Mouse (Mus musculus) CH12.LX (cell line): Measurements from ENCODE around the gene Cfap61. TPM values are rescaled to one million over a fixed set of nuclear protein-coding genes. Genes with fewer than 3 reads are reported as not detected.

Experiments
- DNase-seq: peaks from one replicate; pipeline ENCODE4 v3.0.0-alpha.2; 2013; ENCODE audit errors: extremely low read depth
- H3K27ac ChIP-seq: 2 replicates; pipeline ENCODE4 v1.5.1; 2012; ENCODE audit warnings: low read depth, mild to moderate bottlenecking, control low read depth, moderate library complexity; ENCODE audit not compliant: insufficient read depth
- H3K27me3 ChIP-seq: replicated peaks from 2 replicates; pipeline ENCODE3; 2012; ENCODE audit warnings: inconsistent platforms
- H3K36me3 ChIP-seq, 2 experiments: replicated peaks in 1 of 2; 2 replicates each; pipeline versions ENCODE3 to v1.6.1; 2012; ENCODE audit warnings: inconsistent platforms in 1 of 2, low read length in 1 of 2, mild to moderate bottlenecking in 1 of 2, mixed read lengths in 1 of 2, moderate library complexity in 1 of 2; ENCODE audit not compliant: control insufficient read depth in 1 of 2, insufficient read depth in 1 of 2
- H3K4me1 ChIP-seq, 2 experiments: 2 replicates each; pipeline ENCODE4 v1.6.1; 2012; ENCODE audit warnings: inconsistent platforms in 1 of 2, moderate library complexity in 1 of 2; ENCODE audit not compliant: insufficient read depth in 2 of 2, control insufficient read depth in 1 of 2
- H3K4me2 ChIP-seq: 2 replicates; pipeline ENCODE4 v1.6.1; 2012; ENCODE audit warnings: low read depth, mild to moderate bottlenecking, control low read depth; ENCODE audit not compliant: poor library complexity, insufficient read depth, severe bottlenecking
- H3K4me3 ChIP-seq, 3 experiments: fragments of 150-350 bp in 1 of 3; sonication (generic) in 1 of 3; replicated peaks in 1 of 3; 2 replicates each; pipeline versions ENCODE3 to v1.5.1; 2011 to 2012; ENCODE audit warnings: low read depth in 2 of 3, low read length in 2 of 3, mild to moderate bottlenecking in 2 of 3, moderate library complexity in 2 of 3, control low read depth in 1 of 3, improper control_type of control experiment in 1 of 3, inconsistent platforms in 1 of 3, mixed read lengths in 1 of 3; ENCODE audit not compliant: poor library complexity in 1 of 3
- H3K79me2 ChIP-seq: replicated peaks from 2 replicates; pipeline ENCODE4 v1.6.1; 2012; ENCODE audit warnings: mild to moderate bottlenecking, moderate library complexity; ENCODE audit not compliant: control insufficient read depth, poor library complexity, insufficient read depth, severe bottlenecking; ENCODE audit errors: extremely low read depth
- H3K9ac ChIP-seq: 2 replicates; pipeline ENCODE4 v1.6.1; 2012; ENCODE audit warnings: low read depth, mild to moderate bottlenecking, control low read depth, moderate library complexity; ENCODE audit not compliant: insufficient read depth
- H3K9me3 ChIP-seq: replicated peaks from 2 replicates; pipeline ENCODE3; 2012; ENCODE audit warnings: low read length, inconsistent platforms, mixed read lengths
- BHLHE40 ChIP-seq: IDR thresholded peaks from 2 replicates; pipeline ENCODE4 v1.6.1; 2011; ENCODE audit warnings: mild to moderate bottlenecking, low read depth, low read length, improper control_type of control experiment
- CHD1 ChIP-seq: IDR thresholded peaks from 2 replicates; pipeline ENCODE4 v1.6.1; 2012; ENCODE audit warnings: low read depth, low read length, improper control_type of control experiment, inconsistent platforms
- CHD2 ChIP-seq: IDR thresholded peaks from 2 replicates; pipeline ENCODE4 v1.6.1; 2011; ENCODE audit warnings: low read length, improper control_type of control experiment
- E2F4 ChIP-seq: IDR thresholded peaks from 2 replicates; pipeline ENCODE4 v1.6.1; 2011; ENCODE audit warnings: low read depth, low read length, improper control_type of control experiment; ENCODE audit not compliant: insufficient replicate concordance
- ELF1 ChIP-seq: IDR thresholded peaks from 2 replicates; pipeline ENCODE4 v1.6.1; 2014; ENCODE audit warnings: low read depth, mild to moderate bottlenecking, inconsistent platforms, low read length, improper control_type of control experiment
- EP300 ChIP-seq: IDR thresholded peaks from 2 replicates; pipeline ENCODE4 v1.6.1; 2011; ENCODE audit warnings: low read length, improper control_type of control experiment
- ETS1 ChIP-seq: conservative IDR thresholded peaks from 2 replicates; pipeline ENCODE4 v1.6.1; 2012; ENCODE audit warnings: low read depth, mild to moderate bottlenecking, inconsistent platforms, low read length, improper control_type of control experiment, moderate library complexity
- HCFC1 ChIP-seq: IDR thresholded peaks from 2 replicates; pipeline ENCODE4 v1.6.1; 2012; ENCODE audit warnings: low read depth, mild to moderate bottlenecking, inconsistent platforms, low read length, improper control_type of control experiment
- IRF4 ChIP-seq: IDR thresholded peaks from 2 replicates; pipeline ENCODE4 v1.6.1; 2014; ENCODE audit warnings: low read depth, mild to moderate bottlenecking, inconsistent platforms, low read length, improper control_type of control experiment
- JUN ChIP-seq: IDR thresholded peaks from 2 replicates; pipeline ENCODE4 v1.6.1; 2011; ENCODE audit warnings: low read depth, mild to moderate bottlenecking, low read length, improper control_type of control experiment, moderate library complexity; ENCODE audit not compliant: insufficient read depth
- MAZ ChIP-seq: IDR thresholded peaks from 2 replicates; pipeline ENCODE4 v1.6.1; 2012; ENCODE audit warnings: low read depth, mild to moderate bottlenecking, inconsistent platforms, low read length, improper control_type of control experiment, moderate library complexity
- MYC ChIP-seq: IDR thresholded peaks from 2 replicates; pipeline ENCODE4 v1.6.1; 2011; ENCODE audit warnings: low read depth, mild to moderate bottlenecking, improper control_type of control experiment, low read length
- NELFE ChIP-seq: IDR thresholded peaks from 2 replicates; pipeline ENCODE4 v1.6.1; 2011; ENCODE audit warnings: low read depth, low read length, improper control_type of control experiment
- NRF1 ChIP-seq: IDR thresholded peaks from 2 replicates; pipeline ENCODE4 v1.6.1; 2014; ENCODE audit warnings: low read depth, mild to moderate bottlenecking, inconsistent platforms, low read length, improper control_type of control experiment, moderate library complexity
- PAX5 ChIP-seq: IDR thresholded peaks from 2 replicates; pipeline ENCODE4 v1.6.1; 2012; ENCODE audit warnings: low read length, inconsistent platforms, mixed read lengths
- RAD21 ChIP-seq: IDR thresholded peaks from 2 replicates; pipeline ENCODE4 v1.6.1; 2011; ENCODE audit warnings: low read depth, mild to moderate bottlenecking, low read length, improper control_type of control experiment, moderate library complexity
- SMC3 ChIP-seq: IDR thresholded peaks from 2 replicates; pipeline ENCODE4 v1.6.1; 2011; ENCODE audit warnings: low read depth, low read length, improper control_type of control experiment
- TCF12 ChIP-seq: IDR thresholded peaks from 2 replicates; pipeline ENCODE4 v1.6.1; 2014; ENCODE audit warnings: low read depth, mild to moderate bottlenecking, inconsistent platforms, low read length, improper control_type of control experiment
- USF1 ChIP-seq: IDR thresholded peaks from 2 replicates; pipeline ENCODE4 v1.6.1; 2014; ENCODE audit warnings: low read depth, mild to moderate bottlenecking, inconsistent platforms, low read length, improper control_type of control experiment
- ZKSCAN1 ChIP-seq: IDR thresholded peaks from 2 replicates; pipeline ENCODE4 v1.6.1; 2012; ENCODE audit warnings: low read depth, inconsistent platforms, low read length, improper control_type of control experiment, borderline replicate concordance
- ZMIZ1 ChIP-seq: IDR thresholded peaks from 2 replicates; pipeline ENCODE4 v1.6.1; 2012; ENCODE audit warnings: low read depth, mild to moderate bottlenecking, inconsistent platforms, low read length, improper control_type of control experiment
- ZNF384 ChIP-seq: IDR thresholded peaks from 2 replicates; pipeline ENCODE4 v1.6.1; 2012; ENCODE audit warnings: low read depth, low read length, improper control_type of control experiment, inconsistent platforms
- dilution Hi-C: fragments of 300-500 bp; cut with MboI; formaldehyde crosslinking; loops from 2 replicates; pipeline ENCODE4 v1.14.3; 2020; ENCODE audit warnings: low sequenced_read_pairs; ENCODE audit not compliant: extremely low pct_unique_long_range_greater_than_20kb, extremely low pct_ligation_motif_present
- in situ Hi-C: fragments of 300-500 bp; cut with MboI; formaldehyde crosslinking; loops from 3 replicates; pipeline ENCODE4 v1.14.3; 2019; ENCODE audit warnings: low sequenced_read_pairs, low pct_ligation_motif_present, low pct_unique_long_range_greater_than_20kb, mixed read lengths
- polyA plus RNA-seq: library from polyadenylated mRNA; unstranded; fragments of >175 nt; gene quantifications from 2 replicates; pipeline ENCODE4 v1.2.1, GENCODE M21; 2012; ENCODE audit warnings: low read depth; ENCODE audit not compliant: insufficient read length
- total RNA-seq, 2 experiments: library from RNA; depleted of rRNA; stranded (reverse); fragments of 300-350 nt in 1 of 2; fragments of >200 nt in 1 of 2; gene quantifications; 2 replicates each; pipeline ENCODE4 v1.2.3; 2012 to 2014

Cfap61 gene
- total and polyA plus RNA-seq, 3 experiments = 0.34 TPM; not detected in 2

DNA sequence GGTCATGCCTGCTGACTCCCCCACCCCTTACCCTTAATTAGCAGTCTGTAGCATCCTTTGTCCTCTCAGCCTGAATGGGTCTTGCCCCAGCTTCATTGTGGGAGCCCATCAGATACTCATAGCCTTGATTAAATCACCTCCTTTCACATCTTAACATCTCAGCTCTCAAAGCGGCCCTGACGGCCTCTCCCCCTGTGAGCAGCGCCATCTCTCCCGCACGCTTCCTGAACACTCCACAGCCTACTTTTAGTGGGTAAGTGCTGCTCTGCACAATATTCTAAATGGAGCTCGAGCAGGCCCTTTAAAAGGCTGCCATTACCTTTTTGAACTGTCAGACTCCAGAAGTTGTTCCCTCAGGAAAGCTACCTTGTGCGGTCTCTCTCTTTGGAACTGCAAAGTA, 234.9 kb downstream of the Cfap61 start:
- Histone ChIP-seq H3K79me2 (no peaks in the 10 kb centered on the region), H3K27ac (no peak overlapping the region), H3K4me3 (no peak overlapping the region), H3K27me3 (no peaks in the 10 kb centered on the region), H3K9me3 (no peaks in the 10 kb centered on the region), H3K36me3 (no peaks in the 10 kb centered on the region), H3K4me1 (no peaks in the 10 kb centered on the region; a peak in 1 of 4 replicates), H3K9ac (no peak overlapping the region), H3K4me2 (no peak overlapping the region)
- dilution Hi-C loops (no loop called here), in situ Hi-C loops (no loop called here)
- no peak for TF ChIP-seq BHLHE40
- no peak for TF ChIP-seq ZNF384
- no peak for TF ChIP-seq CHD1
- TF ChIP-seq ELF1 = no peak
- TF ChIP-seq HCFC1 = no peak
- TF ChIP-seq E2F4 = no peak
- no peak for TF ChIP-seq USF1
- TF ChIP-seq MAZ = no peak
- TF ChIP-seq EP300 = no peak
- TF ChIP-seq ZKSCAN1 = no peak
- no peak for TF ChIP-seq ETS1
- no peak for TF ChIP-seq SMC3
- no peak for TF ChIP-seq RAD21
- no peak for TF ChIP-seq IRF4
- no peak for TF ChIP-seq TCF12
- no peak for TF ChIP-seq ZMIZ1
- TF ChIP-seq JUN = no peak
- no peak for TF ChIP-seq PAX5
- TF ChIP-seq MYC = no peak
- no peak for DNase-seq

DNA sequence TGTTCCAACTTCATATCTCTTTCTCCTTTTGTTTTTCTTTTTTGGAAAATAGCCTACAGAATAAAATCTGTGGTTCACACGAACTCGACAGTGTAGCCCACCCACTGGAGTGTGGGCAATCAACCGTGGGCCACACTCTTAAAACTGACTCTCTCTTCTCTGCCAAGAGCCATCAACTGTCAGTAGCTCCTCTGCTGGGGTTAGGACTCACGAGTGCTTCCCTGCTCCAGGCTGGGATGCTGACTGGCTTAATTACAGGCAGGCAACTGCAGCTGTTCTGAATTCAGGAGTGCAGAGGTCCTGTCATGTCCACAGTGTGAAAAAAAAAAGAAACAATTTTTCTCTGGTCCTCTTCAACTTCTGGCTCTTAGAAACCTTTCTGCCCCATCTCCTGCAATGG, 237.5 kb downstream of the Cfap61 start:
- no peaks in the 10 kb centered on the region for H3K36me3 ChIP-seq
- no peak overlapping the region for H3K27ac ChIP-seq
- H3K27me3 ChIP-seq = no peaks in the 10 kb centered on the region
- in situ Hi-C loops (no loop called here), dilution Hi-C loops (no loop called here)
- H3K9ac ChIP-seq = no peak overlapping the region
- no peak overlapping the region for H3K4me2 ChIP-seq
- no peaks in the 10 kb centered on the region for H3K9me3 ChIP-seq
- H3K79me2 ChIP-seq = no peaks in the 10 kb centered on the region
- DNase-seq = no peak
- TF ChIP-seq JUN (no peak), ZMIZ1 (no peak), NELFE (no peak), NRF1 (no peak), CHD2 (no peak), ETS1 (no peak), E2F4 (no peak), MYC (no peak), RAD21 (no peak), ZKSCAN1 (no peak)
- no peaks in the 10 kb centered on the region; a peak in 1 of 4 replicates for H3K4me1 ChIP-seq
- H3K4me3 ChIP-seq = no peak overlapping the region
